In genomic region chr13:62929144-62929543, GRCm38 (mm10) we compare ENCODE assay signal across 8 mouse cellular contexts. TPM values are rescaled to one million over a fixed set of nuclear protein-coding genes. Genes with fewer than 3 reads are reported as not detected.
"Had no signal": no experiment of that assay in that cellular context is flagged by ENCODE, and none has a peak within 500 bp of the region (broad histone marks: within the 10 kb centered on the region; RNA-seq: fewer than 3 reads in every experiment).

No protein-coding gene starts in this region.

RNA-seq across cellular contexts. Expression of gene Fbp1, which starts 41.1 kb away (rescaled TPM):
- total RNA-seq: gastrocnemius, postnatal 14 days; gastrocnemius, postnatal 36 days; heart, adult 8-10 months; heart, postnatal 10 days; heart, postnatal 25 days had no signal
- polyA plus RNA-seq: inflammation-experienced regulatory T-cells, adult 6 months; limb, embryonic 10.5 days; liver, embryonic 11.5 days had no signal
